Mouse (Mus musculus) kidney, postnatal 14 days (tissue): ENCODE data around the gene Ttc39b.

ENCODE experiments used
- DNase-seq: peaks from one replicate; pipeline ENCODE4 v3.0.0; 2022; ENCODE audit warnings: mixed read lengths

Ttc39b gene

GRCm38 (mm10) chr4:83323910-83324684 lies at the start of gene Ttc39b:
TSS of gene Ttc39b (minus strand) at chr4:83324255.
- DNase-seq, result peak; percentile 99

- no peak for DNase-seq
Observed at GRCm38 (mm10) chr4:83373381-83373780, 49.3 kb upstream of the Ttc39b start.

GRCm38 (mm10) chr4:83357738-83358137 lies 33.7 kb upstream of the Ttc39b start:
- DNase-seq, result no peak

GRCm38 (mm10) chr4:83354786-83355185 lies 30.7 kb upstream of the Ttc39b start:
- DNase-seq, result no peak

GRCm38 (mm10) chr4:83353949-83354348 lies 29.9 kb upstream of the Ttc39b start:
- no peak for DNase-seq

GRCm38 (mm10) chr4:83353276-83353675 lies 29.2 kb upstream of the Ttc39b start:
- no peak for DNase-seq

- DNase-seq, result peak; percentile 62
Observed at GRCm38 (mm10) chr4:83350719-83351118, 26.7 kb upstream of the Ttc39b start.

GRCm38 (mm10) chr4:83348970-83349369 lies 24.9 kb upstream of the Ttc39b start:
- DNase-seq, result no peak

GRCm38 (mm10) chr4:83343895-83344294 lies 19.8 kb upstream of the Ttc39b start:
- DNase-seq, result no peak

GRCm38 (mm10) chr4:83343146-83343823 lies 19.2 kb upstream of the Ttc39b start:
- no peak for DNase-seq

- DNase-seq, result no peak
Observed at GRCm38 (mm10) chr4:83342268-83342970, 18.4 kb upstream of the Ttc39b start.

GRCm38 (mm10) chr4:83339393-83339792 lies 15.3 kb upstream of the Ttc39b start:
- DNase-seq, result no peak

- no peak for DNase-seq
Observed at GRCm38 (mm10) chr4:83337717-83338116, 13.7 kb upstream of the Ttc39b start.

- no peak for DNase-seq
Observed at GRCm38 (mm10) chr4:83330369-83330768, 6.3 kb upstream of the Ttc39b start.

- no peak for DNase-seq
Observed at GRCm38 (mm10) chr4:83329615-83330014, 5.6 kb upstream of the Ttc39b start.

GRCm38 (mm10) chr4:83328026-83328945 lies 4.2 kb upstream of the Ttc39b start:
- DNase-seq, result peak; percentile 44

GRCm38 (mm10) chr4:83327526-83327925 lies 3.5 kb upstream of the Ttc39b start:
- DNase-seq, result no peak

- DNase-seq, result no peak
Observed at GRCm38 (mm10) chr4:83325366-83325765, 1.3 kb upstream of the Ttc39b start.

GRCm38 (mm10) chr4:83323201-83323903 lies 703 bp downstream of the Ttc39b start:
- peak; percentile 90 for DNase-seq

- no peak for DNase-seq
Observed at GRCm38 (mm10) chr4:83319736-83320135, 4.3 kb downstream of the Ttc39b start.

GRCm38 (mm10) chr4:83318758-83319157 lies 5.3 kb downstream of the Ttc39b start:
- no peak for DNase-seq

GRCm38 (mm10) chr4:83317826-83318348 lies 6.2 kb downstream of the Ttc39b start:
- DNase-seq, result no peak
